Mouse (Mus musculus): ENCODE measurements around the gene Atxn2l. TPM values are rescaled to one million over a fixed set of nuclear protein-coding genes. Genes with fewer than 3 reads are reported as not detected.

Gene Atxn2l
- 90.3 and 96.7 TPM in 2 replicates for total RNA-seq (2021)
- long read RNA-seq, experiment 1, partial matches to known transcripts = 11 of 26 reads
- long read RNA-seq, experiment 1, other reads (novel, unspliced or antisense) = 15 of 26 reads
- long read RNA-seq, experiment 2, partial matches to known transcripts = 7 of 21 reads
- long read RNA-seq, experiment 2, other reads (novel, unspliced or antisense) = 14 of 21 reads

GRCm38 (mm10) chr7:126503273-126503878 is at the start of gene Atxn2l:
Gene Atxn2l (minus strand): TSS chr7:126503437.
- peak; percentile 100 for DNase-seq

DNA sequence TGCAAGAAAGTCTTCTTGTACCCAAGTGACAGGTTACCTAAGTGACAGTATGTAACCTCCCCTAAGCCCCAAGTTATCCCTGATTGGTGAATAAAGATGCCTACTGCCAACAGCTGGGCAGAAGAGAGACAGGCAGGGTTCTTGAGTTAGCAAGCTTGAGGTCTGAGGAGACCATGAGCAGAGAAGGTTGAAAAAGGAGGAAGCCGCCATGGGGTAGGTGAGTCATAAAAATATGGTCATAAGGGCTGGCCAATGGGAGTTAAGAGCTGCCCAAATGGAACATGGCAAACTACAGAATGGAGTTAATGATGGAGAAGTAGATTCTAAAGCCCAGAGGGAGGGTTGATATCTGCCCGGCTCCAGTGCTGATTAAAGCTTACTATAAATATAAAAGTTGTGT is 42.4 kb upstream of the Atxn2l start:
- DNase-seq = no peak

DNA sequence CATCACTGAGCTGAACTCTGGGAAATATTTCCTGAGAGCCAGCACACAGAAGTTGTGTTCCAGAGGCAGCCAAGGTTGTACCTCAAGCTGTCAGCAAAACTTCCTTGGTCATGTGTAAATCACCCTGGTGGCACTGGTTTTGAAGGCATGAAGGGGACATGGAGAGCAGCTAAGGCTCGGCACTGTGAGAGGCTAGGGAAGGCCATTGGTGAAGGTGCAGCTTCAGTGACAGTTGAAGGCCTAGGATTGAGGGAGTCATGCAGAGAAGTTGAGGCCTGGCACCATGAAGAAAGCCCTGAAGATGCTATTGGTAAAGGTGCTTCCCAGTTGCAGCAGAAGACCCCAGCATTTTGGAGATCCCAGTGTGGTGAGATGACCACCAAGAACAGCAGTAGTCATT is 38.4 kb upstream of the Atxn2l start:
- DNase-seq = no peak

DNA sequence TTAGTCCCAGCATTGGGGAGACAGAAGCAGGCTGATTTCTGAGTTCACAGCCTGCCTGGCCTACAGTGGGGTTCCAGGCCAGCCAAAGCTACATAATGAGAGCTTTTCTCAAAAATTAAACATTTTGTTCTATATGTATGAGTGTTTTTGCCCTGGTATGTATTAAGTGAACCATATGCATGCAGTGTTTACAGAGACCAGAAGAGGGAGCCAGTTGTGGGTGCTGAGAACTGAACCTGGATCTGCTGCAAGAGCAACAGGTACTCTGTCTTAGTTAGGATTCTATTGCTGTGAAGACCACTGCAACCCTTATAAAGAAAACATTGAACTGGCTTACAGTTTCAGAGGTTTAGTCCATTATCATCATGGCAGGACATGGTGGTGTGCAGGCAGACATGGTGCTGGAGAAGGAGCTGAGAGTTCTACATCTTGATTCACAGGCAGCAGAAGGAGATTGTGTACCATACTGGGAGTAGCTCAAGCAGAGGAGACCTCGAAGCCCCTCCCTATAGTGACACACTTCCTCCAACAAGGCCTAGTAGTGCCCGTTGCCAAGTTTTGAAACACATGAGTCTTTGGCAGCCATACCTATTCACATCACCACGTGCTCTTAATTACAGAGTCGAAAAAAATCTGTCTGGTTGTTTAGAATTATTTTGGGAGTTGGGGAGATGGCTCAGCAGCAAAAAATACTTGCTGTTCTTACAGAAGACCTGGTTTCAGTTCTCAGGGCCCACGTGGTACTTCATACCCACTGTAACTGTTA is 34.8 kb upstream of the Atxn2l start:
- DNase-seq = peak; percentile 20

DNA sequence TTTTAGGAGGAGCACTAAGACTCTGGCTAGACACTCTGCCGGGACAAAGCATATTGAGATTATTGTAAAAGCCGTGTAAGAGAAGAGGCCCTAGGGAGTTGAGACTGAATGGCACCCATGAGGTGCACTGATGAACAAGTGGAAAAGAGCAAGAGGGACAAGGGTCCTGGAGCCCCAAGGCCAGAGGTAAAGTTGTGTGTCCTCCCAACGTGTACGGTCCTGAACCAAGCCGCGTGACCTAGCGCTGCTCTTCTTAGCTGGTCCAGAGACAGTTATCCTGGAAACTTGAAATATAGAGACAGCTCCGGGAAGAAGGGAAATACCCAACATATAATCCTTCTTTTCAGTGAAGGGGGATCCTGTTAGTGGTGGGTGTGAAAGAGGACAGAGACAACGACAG is 33.2 kb upstream of the Atxn2l start:
- no peak for DNase-seq

DNA sequence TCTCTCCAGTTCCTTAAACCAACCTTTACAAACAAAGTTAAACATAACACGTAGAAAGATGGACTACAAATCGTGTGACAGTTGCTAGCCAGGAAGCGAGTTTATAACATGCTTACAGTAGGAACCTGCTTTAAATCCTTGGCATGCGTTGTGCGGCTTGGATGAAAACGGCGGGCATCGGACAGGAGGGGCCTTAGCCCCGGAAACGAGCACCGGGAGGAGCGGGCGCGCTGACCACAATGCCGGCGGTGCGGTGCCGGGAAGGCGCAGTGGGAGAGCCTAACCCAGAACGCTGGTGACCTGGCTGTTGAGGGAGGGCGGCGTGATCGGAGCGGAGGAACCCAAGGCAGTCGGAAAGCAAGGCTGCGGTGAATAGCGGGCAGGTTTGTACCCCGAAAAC is 32.5 kb upstream of the Atxn2l start:
- DNase-seq = peak; percentile 56

DNA sequence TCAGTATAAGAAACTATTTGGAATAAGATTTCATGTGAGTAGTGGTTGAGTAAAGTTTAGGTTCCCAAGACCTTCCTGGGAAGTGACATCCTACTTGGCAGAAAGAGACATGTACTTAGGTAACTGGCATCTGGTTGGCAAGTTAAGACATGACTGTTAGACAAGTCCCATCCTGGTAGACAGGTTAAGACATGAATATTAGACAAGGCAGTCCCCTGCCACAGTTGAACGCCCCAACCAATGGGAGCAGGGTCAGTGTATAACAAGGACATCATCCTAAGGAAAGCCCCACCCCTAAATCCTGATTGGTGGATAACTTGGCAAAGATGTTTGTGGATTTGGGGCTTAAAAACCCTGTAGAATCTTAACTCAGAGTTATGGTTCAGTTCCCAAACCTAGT is 30.2 kb upstream of the Atxn2l start:
- no peak for DNase-seq

DNA sequence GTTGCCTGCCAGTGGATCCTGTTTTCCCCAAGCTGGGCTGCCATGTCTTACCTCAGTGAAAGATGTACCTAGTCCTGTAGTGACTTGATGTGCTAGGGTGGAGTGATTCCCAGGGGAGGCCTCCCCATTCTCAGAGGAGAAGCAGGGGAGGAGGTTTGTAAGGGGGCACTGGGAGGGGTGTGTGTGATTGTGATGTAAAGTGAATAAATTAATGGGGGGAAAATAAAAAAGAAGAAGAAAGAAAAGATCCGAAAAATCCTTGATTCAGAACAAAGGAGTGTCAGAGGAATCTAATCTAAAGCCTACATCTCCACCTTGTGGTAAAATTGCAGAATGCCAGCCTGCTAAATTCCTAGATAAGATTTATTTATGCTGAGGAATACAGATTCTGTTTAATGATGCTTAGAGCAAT is 24.9 kb upstream of the Atxn2l start:
- peak; percentile 37 for DNase-seq

GRCm38 (mm10) chr7:126523316-126523715 is 20.1 kb upstream of the Atxn2l start:
- no peak for DNase-seq

DNA sequence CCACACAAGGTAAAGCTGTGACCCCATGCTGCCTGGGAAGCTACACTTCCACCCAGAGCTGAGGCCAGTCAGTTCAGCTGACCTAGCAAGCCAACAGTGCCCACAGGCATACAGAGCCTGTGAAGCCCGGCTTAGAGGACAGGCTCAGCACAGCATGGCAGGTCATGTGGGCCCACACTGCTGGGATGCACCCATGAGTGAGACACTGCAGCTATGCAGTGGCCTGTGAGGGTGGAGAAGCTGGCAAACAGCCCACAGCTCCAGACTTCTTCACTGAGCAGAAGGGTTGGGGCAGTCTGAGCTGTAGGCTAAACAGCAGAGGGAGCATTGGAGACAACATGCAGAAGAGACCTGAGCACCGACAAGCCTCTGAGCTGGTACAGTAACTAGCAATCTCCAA is 16.3 kb upstream of the Atxn2l start:
- peak; percentile 45 for DNase-seq

- no peak for DNase-seq
Observed at GRCm38 (mm10) chr7:126518261-126518941, 15.2 kb upstream of the Atxn2l start.

- peak; percentile 57 for DNase-seq
Observed at GRCm38 (mm10) chr7:126511287-126511686, 8.1 kb upstream of the Atxn2l start.

- DNase-seq = peak; percentile 56
Observed at GRCm38 (mm10) chr7:126507126-126507778, 4.0 kb upstream of the Atxn2l start.

- no peak for DNase-seq
Observed at GRCm38 (mm10) chr7:126504913-126505312, 1.7 kb upstream of the Atxn2l start.

DNA sequence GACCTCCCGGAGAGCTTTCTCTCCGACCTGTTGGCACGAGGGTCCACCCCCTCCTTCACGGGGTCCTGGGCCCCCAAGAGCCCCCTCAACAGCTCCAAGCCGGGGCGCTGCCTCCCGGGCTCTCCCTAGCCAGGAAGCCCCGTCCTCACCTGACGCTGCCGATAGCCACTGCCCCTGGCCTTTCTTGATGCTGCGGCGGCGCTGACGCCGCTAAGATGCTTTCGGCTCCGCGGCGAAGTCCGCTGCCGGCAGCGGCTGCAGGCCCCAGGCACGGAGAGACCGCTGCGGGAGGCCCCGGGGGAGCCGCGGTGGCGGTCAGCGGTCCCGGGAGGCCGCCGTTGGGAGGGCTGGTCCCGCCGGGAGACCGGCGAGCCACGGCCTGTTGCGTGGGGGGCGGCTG is 486 bp downstream of the Atxn2l start:
- no peak for DNase-seq

GRCm38 (mm10) chr7:126502023-126502741 is 1.1 kb downstream of the Atxn2l start:
- DNase-seq = peak; percentile 97

DNA sequence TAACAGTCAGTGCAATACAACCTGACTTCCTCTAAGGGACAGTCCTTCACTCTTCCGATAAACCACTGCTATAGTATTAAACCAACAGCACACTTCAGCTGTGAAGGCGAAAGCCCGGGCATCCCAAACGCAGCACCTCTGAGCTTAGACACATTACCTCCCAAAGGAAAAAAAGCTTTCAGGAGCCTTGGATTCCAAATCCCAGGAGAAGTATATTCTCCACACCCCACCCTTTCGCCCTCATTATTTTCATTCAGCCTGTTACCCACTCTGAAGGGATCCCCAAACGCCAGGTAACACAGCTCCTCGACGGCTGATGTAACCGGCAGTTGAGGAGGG is 1.6 kb downstream of the Atxn2l start:
- no peak for DNase-seq

GRCm38 (mm10) chr7:126499416-126499815 is 3.8 kb downstream of the Atxn2l start:
- DNase-seq = no peak

- DNase-seq = no peak
Observed at GRCm38 (mm10) chr7:126497966-126498365, 5.3 kb downstream of the Atxn2l start.

DNA sequence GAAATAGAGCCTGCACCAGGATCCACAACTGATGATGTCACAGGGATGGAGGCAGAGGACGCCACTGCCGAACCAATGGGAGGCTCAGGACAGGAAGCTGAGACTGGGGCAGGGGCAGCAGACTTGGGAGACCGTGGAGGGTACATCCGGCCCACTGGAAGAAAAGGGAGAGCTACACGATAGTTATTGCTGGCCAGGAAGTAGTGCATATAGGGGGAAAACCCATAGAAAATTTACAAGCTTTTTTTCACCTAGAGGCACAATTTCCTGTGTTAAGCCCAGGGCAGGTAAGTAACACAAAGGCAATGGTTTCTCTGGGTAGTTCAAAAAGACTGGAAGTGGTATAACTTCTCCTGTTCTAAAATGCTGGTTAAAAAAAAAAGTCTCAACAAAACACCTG is 6.8 kb downstream of the Atxn2l start:
- DNase-seq = no peak

GRCm38 (mm10) chr7:126494120-126494519 is 9.1 kb downstream of the Atxn2l start:
- DNase-seq = no peak

- DNase-seq = no peak
Observed at GRCm38 (mm10) chr7:126491973-126492372, 11.3 kb downstream of the Atxn2l start.
